Mouse (Mus musculus) adrenal gland (tissue): ENCODE data around the gene Slc38a2.

ENCODE experiments used
- intact Hi-C: fragments of 180-260 bp; cut with DNase I; formaldehyde crosslinking; loops from one replicate; pipeline ENCODE4 v1.15.1; 2025

The Slc38a2 gene

DNA sequence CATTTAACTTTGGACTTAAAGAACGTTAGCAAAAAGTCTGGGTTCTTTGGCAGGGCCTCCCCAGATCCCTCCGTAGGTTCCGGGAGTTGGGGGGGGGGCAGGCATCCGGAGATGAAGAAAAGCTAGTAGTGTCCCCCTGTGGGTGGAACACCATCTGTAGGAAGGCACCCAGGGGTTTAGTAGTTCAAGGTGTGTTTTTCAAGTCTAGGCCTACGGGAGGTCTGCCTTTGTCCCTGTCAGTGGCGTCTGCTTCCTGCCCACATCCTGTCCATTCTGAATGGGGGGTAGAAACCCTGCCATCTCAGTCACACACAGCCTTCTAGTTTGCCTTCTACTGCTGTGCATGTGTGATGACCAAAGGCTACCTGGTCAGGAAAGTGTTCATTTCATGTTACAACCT is 20.6 kb upstream of the Slc38a2 start:
- intact Hi-C loops, result no loop called here

DNA sequence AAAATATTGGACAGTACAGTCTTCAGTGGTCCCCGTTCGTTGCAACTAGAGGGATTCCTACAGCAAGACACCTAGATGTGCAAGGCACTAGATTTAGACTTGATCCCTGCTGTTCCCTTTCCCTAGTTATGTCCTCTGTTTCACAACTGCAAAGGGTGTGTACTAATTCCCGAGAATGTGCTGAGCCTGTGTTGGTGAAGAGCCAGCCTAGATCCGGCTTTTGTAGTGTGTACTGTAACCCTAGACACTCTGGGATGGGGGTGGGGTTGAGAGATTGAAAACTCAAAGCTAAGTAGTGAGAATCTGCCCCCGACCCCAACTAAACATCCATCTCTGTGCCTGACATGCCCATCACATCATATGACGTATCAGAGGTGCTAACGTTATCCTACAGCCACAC is 18.9 kb upstream of the Slc38a2 start:
- intact Hi-C loops, result no loop called here

DNA sequence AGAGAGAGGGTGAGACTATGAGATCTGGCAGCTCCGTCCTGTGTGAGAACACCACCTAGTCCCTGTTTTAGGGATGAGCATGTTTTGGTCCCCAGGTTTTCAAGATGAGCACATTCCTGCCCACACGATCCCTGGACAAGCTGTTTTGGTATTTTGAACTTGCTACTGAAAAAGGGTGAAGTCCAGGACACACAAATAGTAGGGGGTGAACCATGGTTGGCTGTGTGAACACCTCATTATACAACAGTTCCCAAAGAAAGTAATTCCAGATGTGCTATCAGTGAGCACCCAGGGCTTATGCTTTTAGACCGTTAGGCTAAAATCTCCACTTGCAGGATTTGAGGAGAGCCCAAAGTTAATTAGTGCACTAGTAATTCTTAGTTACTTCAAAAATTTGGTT is 17.7 kb upstream of the Slc38a2 start:
- intact Hi-C loops, result no loop called here

DNA sequence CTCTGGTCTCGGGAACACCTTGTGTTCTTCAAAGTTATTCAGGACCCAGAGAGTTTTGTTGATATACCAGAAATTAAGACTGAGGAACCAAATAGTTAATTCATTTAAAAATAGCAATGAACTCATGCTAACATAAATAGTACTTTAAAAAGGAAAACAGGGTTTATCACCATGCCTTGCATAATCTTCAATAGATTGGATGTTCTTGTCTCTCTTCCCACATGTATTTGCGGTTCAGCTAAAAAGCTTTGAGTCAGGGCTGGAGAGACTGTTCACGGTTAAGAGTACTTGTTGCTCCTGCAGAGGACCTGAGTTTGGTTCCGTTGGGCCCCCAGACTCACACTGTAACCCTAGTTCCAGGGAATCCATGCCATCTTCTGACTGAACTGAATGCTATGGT is 16.8 kb upstream of the Slc38a2 start:
- intact Hi-C loops, result no loop called here

DNA sequence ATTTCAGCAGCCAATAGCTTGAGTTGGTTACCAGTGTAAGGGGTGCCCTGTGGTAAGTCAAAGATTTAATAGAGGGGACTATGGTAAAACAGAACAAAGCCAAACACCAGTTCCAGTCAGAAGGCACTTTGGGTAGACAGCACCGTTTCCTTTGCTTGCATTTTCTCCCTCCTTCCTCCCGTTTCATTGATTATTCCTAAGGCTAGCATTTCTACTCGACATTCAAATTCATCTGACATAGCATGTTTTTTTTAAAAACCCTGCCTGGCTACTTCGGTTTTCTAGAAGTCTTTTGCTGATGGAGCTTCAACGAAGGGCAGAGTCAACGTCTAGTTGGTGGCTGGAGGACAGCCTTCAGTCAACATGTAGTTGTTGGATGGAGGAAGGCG is 16.2 kb upstream of the Slc38a2 start:
- intact Hi-C loops, result no loop called here

DNA sequence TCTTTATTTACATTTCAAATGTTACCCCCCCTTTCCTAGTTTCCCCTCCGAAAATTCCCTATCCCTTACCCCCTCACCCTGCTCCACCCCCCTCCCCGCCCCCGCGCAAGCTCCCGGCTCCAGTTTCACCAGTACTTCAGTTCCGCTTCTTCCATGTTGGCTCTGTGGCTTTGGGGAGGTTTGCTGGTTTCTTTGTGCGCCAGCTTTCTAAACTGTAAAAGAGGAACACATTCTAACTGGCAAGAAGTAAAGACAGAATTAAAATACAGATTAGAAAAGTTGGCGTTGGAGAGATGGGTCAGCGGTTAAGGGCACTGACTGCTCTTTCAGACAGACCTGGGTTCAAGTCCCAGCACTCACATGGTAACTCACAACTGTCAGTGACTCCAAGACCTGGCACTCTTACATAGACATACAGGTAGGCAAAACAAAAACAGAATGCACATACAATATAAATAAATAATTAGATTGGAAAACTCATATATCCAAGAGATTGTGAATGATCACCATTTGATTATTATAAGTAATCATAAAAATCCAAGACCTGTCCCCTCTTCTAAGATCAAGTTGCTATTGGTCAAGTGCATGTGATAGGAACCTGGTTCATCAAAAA is 15.7 kb upstream of the Slc38a2 start:
- intact Hi-C loops, result no loop called here

DNA sequence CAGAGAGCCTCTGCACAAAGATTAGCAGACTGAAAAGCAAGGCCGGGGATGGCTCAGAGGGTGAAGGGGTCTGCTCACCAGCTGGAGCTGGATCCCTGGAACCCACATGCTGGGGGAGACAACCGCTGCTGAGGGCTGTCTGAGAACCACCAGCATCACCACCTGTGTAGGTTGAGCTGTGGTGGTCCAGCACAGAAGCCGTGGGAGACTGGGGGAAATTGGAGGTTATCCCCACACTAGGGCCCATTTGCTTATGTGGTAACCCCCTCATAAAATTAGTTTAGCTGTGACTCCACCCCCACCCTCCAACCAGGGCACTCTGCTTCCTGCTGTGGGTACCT is 15.1 kb upstream of the Slc38a2 start:
- intact Hi-C loops, result no loop called here

DNA sequence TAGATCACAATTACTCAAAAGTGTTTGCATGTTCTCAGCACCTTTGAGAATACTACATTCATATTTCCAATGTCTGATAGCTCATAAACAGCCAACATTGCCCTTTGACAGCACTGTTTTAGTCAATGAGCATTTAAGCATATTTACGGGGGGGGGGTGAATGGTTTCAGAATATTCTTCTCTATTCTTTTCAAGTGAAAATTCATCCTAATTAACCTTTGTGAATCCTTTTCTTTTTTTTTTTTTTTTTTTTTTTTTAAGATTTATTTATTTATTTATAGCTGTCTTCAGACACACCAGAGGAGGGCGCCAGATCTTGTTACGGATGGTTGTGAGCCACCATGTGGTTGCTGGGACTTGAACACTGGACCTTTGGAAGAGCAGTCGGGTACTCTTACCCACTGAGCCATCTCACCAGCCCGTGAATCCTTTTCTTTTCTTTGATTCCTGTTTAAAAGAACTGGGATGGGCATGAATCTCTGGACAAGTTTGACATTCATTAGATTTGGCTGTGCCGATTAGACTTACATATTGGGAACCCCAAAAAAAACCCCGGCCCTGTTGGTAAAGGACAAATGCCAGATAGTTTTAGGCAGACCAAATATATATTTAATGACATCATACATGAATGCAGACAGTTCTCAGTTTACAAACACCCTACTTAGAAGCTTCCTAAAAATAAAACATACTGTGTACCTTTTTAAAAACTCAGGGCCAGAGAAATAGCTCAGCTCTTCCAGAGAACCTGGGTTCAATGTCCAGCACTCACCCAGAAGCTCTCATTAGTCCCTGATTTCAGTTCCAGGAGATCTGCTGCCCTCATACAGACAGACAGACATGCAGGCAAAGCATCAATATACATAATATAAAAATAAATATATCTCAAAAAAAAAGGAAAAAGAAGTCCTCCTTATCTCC is 14.5 kb upstream of the Slc38a2 start:
- intact Hi-C loops, result no loop called here

DNA sequence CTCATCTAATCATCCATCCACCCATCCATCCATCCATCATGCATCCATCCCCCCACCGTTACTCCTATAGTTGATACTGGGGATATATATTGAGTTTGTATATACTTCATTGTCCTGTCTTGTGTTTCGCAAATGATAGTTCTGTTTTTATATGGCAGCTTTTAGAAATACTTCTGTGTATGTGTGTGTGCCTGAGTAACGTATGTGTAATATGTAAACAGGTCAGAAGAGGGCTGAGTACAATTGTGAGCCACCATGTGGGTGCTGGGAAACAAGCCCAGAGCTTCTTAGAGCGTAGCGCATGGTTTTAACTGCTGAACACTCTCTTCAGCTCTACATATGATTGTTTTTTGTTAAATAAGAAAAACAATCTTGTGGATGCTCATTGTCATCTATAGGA is 12.8 kb upstream of the Slc38a2 start:
- intact Hi-C loops, result no loop called here

DNA sequence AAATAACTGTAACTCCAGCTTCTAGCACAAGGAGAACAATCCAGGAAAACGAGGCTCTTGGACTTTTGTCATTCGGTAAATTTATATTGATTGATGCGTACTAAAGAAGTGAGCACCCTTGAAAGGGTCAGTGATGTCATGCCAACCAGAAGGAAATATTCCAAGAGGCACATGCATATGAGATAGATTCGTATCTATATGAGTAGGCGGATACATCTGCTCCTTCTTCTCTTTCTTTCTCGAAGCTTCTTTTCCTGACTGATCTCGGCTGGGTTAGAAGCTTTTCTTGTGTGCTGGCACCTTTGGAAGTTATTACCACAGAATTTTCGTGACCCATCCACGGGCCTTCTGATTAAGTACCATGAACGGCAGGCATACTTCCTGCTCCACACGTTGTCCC is 12.1 kb upstream of the Slc38a2 start:
- intact Hi-C loops, result no loop called here

DNA sequence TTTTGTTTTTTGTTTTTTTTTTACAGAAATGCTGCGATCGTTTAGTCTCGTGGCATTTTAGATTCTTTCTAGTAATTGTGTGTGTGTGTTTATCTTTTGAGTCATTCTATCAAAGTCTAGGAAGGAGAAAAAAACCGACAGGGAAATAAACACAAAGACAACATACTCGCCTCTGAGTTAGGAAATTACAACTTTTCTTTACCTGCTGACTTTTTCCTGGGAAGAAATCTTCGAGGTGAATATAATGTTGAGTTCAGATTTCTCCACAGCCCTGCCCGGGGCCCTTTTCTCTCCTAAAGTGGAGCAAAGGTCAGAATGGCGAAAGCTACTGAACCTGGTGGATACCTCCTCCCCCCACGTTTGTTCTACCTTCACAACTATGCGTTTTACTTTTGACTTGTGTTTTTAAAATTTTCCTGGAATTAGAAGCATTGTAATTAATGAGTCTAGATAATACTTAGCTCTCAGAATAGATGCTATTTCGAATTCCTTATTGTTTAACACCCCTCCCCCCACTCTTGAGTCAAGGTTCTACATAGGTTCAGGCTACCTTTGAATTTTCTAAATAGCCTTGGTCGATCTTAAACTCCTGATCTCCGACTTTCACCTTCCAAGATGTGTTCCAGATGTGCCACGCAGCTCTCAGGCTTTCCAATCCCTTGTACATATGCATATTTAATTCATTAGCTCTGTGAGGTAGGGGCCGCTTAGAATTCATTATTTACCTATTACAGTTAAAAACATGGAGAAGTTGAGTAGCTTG is 11.0 kb upstream of the Slc38a2 start:
- intact Hi-C loops, result no loop called here

DNA sequence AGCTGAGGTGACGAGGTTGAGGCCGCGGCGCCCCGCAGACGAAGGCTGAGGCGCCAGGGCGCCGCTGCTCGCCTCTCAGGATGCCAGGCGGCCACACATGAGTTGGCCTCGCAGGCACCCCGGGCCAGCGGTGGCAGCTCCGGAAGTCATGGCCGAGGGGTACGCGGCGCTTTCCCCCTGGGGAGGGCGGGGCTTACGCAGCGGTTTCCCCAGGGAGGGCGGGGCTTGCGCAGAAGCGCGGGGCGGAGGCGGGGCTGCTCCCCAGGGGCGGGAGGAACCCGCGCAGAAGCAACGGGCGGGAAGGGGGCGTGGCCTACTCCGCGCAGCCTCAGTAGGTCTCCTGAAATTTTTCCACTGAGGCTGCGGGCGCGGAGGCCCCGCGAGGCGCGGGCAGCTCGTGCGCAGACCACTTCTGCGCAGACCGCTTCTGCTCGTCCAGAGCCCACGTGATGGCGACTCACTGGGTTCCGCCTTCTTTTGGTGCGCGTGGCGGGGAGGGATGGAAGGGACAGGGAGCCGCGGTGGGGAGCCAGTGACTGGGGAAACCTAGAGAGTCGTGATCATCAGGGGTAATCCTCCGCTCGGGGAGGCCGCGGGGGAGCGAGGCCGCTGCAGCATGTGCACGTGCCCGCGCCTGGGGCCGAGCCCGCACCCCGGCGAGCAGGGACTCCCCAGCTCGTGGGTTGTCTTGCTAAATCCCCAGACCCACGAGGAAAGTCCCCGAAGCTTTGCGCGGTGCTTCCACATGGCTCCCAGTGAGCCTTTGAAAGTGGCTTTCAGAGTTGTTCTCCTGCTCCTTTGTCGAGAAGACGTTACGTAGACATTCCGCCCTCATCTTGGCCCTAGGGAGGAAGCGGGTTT is 10.2 kb upstream of the Slc38a2 start:
- intact Hi-C loops, result no loop called here

DNA sequence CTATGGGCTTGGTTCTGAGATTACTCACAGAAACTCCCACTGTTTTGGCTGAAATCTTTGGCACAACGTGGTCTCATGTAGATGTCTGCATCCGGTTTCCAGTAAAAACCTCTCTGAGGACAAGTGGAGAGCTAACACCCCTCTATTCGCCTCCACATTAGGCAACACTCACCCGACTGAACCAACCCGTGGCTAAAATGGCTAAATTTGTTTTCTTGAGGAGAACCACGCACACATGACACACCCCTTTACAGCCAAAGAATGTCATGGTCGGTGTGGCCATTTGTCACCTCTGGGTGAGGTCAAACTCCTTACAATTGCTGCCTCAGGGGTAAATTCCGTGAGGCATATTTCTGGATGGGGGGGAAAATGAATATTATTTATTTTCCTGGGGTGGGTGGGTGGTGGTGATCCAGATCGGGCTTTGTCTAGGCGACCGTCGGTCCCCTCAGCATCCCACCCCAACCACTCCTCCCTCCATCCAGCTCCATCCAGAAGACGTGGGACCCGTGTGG is 9.5 kb upstream of the Slc38a2 start:
- intact Hi-C loops, result no loop called here

DNA sequence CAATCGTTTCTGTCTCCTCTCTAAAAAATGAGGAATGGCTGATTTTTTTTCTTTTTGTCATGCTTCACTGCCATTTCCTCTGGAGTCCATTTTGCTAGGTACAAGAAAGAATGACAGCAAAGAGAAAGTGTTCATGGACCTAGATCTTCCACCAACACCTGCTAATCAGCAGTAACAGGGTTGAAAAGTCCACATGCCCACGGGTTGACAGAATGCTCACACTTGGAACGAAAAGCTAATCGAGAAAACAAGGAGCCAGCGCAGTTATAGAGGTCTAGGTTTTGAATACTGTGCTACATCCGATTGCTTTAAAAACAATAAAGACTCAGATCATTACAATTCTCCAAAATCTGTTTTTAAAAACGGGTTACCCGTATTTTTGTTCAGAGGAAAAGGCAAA is 8.9 kb upstream of the Slc38a2 start:
- intact Hi-C loops, result no loop called here

DNA sequence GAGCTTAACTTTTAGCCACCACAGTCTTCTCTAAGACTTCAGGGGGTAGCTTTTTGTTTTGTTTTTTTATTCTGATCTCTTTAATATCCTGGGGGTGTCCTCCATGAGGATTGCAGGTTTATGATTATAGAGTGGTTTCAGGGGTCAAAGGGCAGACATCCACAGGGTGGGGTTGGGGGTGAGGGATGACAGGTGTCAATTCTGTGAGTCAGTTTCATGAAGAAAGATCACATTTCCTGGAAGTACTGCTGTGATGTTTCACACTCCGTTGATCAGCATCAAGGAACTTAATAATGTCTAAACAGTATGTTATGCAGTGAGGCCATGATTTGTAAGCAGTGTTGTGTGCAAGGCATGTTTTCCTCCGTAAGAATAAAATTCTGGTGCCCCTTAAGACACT is 8.4 kb upstream of the Slc38a2 start:
- intact Hi-C loops, result no loop called here

DNA sequence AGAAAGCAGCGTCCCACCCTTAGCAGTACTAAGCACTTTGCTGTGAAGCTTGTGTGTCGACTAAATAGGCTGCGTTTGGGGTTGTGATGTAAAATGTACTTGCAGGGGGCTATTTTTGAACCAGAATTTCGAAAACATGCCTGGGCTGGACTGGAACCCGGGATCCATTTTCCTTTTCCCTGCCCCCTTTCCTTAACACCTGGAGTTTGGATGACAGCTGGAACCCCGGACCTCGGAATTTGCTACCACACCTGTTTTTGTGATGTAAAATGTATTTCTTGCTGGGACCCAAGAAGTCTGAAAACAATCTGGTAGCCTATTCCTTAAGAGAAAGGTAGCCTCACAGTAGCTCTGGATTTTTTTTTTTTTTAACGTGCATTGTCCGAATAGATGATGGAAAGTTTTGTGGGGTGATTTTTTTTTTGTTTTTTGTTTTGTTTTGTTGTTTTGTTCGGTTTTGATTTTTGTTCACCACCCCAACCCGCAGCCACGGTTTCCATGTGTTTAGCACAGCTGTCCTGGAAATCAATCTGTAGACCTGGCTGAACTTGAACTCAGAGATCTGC is 3.0 kb upstream of the Slc38a2 start:
- intact Hi-C loops, result loop anchor here (5.0 kb wide), 1 partner anchor 235 kb away; no protein-coding TSS in a partner anchor

DNA sequence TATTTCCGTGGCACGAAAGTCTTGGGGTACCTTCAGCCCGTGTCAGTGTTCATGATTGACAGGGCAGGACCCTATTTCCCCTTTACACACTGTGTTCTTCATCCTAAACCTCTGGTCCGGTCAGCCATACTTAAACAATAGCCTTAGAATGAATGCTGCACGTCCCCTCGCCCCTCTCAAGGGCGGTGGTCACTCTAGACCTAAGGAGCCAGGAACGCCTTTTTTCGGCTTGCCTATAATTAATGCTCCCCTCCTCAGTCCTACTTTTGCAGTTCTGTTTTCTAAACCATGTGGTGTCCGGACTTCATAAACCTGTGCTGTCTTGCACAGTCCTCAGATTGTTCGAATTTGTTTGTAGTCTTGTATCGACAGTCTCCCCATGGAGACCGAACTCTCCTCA is 1.2 kb upstream of the Slc38a2 start:
- intact Hi-C loops, result loop anchor here (5.0 kb wide), 1 partner anchor 237 kb away; no protein-coding TSS in a partner anchor

DNA sequence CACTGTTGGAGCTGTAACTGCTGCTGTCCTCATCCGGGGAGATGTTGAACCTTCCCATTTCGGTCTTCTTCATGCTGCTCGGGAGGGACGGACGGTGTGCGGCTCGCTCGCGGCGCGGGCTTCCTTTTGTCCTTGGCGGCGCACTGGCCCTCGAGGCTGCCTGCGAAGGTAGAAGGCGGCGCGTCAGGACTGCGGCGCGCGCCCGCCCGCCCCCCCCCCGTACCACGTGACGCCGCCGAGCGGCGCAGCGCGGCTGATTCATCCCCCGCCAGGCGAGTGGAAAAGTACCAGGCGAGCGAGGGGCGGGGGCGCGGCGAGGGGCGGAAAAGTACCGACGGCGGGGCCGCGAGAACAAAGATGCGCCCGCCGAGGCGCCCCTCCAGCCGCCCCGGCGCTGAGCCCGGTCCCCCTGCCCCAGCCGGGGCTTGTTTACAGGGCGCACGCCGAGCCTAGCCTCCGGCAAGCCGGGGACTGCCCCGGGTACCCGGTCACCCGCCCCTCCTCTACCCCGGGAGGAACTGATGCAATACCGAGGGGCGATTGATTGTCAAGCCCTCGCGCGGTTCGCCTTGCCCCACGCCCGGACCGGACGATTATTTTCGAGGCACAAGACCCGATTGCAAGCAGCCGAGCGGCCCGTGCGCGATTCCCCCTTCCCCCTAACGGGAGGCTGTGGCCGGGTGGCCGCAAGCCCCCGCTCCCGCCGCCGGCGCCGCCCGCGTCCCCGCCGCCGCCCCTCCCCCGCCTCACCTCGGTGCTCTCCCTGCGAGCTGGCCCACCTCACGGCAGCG is 677 bp downstream of the Slc38a2 start:
- intact Hi-C loops, result no loop called here

DNA sequence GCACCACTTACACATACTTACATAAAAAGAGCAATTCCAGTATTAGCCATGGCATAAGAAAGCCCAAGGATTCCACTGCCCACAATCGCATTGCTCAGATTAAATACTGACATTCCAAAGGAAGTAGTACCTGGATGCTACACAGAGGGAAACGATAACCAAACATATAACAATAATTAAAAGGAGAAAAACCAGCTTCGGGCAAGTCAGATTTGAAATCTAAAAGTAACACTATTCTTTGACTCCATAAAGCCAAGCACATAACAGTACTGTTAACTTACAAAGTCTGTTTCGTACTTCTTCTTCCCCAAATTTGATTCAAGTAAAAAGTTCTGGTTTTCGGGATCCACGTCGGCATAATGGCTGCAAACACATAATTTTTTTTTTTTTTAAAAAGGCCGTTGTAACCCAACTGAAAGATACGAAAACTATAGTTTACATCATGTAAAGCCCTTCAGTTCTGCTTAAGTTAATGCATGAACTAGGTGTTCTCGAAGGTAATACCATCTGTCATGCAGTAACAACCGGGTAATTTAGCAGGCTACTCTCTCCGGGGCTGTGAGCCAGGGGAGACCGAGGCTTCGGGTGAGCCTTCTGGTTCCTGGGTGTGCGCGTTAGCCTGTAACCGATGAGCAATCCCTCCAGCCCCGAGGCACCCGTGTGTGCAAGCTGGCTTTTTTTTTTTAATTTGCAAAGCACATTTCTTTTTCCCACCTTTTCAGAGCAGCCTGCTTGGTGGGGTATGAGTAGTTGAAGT is 1.5 kb downstream of the Slc38a2 start:
- intact Hi-C loops, result no loop called here
